Mouse (Mus musculus) olfactory bulb, adult 2 months (tissue): ENCODE data around the gene Uba52.

Experiments
- CTCF ChIP-seq: fragments of 200-500 bp; IDR thresholded peaks from 2 replicates; pipeline ENCODE4 v1.5.1; 2012; ENCODE audit warnings: low read depth, mild to moderate bottlenecking, low read length, moderate library complexity; ENCODE audit not compliant: insufficient read depth
- POLR2A ChIP-seq: fragments of 200-500 bp; IDR thresholded peaks from 2 replicates; pipeline ENCODE4 v1.6.1; 2012; ENCODE audit warnings: mild to moderate bottlenecking, low read depth, low read length, moderate library complexity; ENCODE audit not compliant: insufficient read depth

- TF ChIP-seq CTCF (peak; percentile 80; the same call in 1 of the 2 replicates), POLR2A (peak; percentile 53; the same call in 1 of the 2 replicates)
Observed at GRCm38 (mm10) chr8:70506328-70507026, 4.1 kb downstream of the Uba52 start, which contains the start of gene Rex1bd.
